Mouse (Mus musculus) T-cell, adult 66 days (primary cell): ENCODE results near the gene C9. TPM values are rescaled to one million over a fixed set of nuclear protein-coding genes. Genes with fewer than 3 reads are reported as not detected.

Experiments used
- total RNA-seq, 2 experiments: library from RNA; stranded (reverse); gene quantifications; 3 replicates in 1 of 2; 4 replicates in 1 of 2; pipeline ENCODE4 v1.2.4; 2023

The C9 gene
- not detected for total RNA-seq

GRCm38 (mm10) chr15:6445135-6445534 lies at the start of gene C9:
Gene C9 (plus strand): TSS chr15:6445327.

GRCm38 (mm10) chr15:6522653-6523167 lies 77.6 kb downstream of the C9 start, which contains the start of gene Fyb:
Gene Fyb (plus strand): TSS chr15:6522853.

Other genes with a start within 250 kb of the C9 start
- under 1 TPM in 1 of 2 experiments, not detected in 1; 0.38 TPM for gene Dab2, start 145.5 kb upstream of the C9 start, total RNA-seq
- gene Fyb, start 77.5 kb downstream of the C9 start, total RNA-seq = 100 to 1,000 TPM; 778 to 832 TPM